Mouse (Mus musculus) cortical plate, adult 2 months (tissue): ENCODE measurements around the gene Vmn1r104.
"Not testable (repeated sequence)": the region's sequence is repeated elsewhere in the genome, so short reads cannot be mapped to it uniquely, and the experiment has no call there.

Source experiments
- CTCF ChIP-seq: fragments of 200-500 bp; IDR thresholded peaks from 2 replicates; pipeline ENCODE4 v1.5.1; 2011; ENCODE audit warnings: mild to moderate bottlenecking, control low read depth, low read length; ENCODE audit not compliant: insufficient read depth; ENCODE audit errors: extremely low read depth
- POLR2A ChIP-seq: fragments of 200-500 bp; IDR thresholded peaks from 2 replicates; pipeline ENCODE4 v1.6.1; 2011; ENCODE audit warnings: mild to moderate bottlenecking, low read length, control low read depth; ENCODE audit not compliant: insufficient read depth; ENCODE audit errors: extremely low read depth

GRCm38 (mm10) chr7:20510434-20510833 lies 23.2 kb upstream of the Vmn1r104 start, which contains the start of gene Vmn1r103:
- TF ChIP-seq CTCF, POLR2A: not testable (repeated sequence)
